Mouse (Mus musculus): ENCODE data around the gene Olfr654. TPM values are rescaled to one million over a fixed set of nuclear protein-coding genes. Genes with fewer than 3 reads are reported as not detected.
A peak's percentile ranks its signal among the peaks of the same experiment; 100 is the strongest.

Olfr654 gene
- total RNA-seq (2021): not detected

- no peak for DNase-seq
- intact Hi-C loops (cut with DNase I): no loop called here
These were observed at the start of gene Olfr654 for GRCm38 (mm10) chr7:104586725-104587124. Gene Olfr654, plus strand, starts transcription at chr7:104587025.

GRCm38 (mm10) chr7:104549833-104550232, 37.0 kb upstream of the Olfr654 start, which contains the start of gene Olfr651:
Gene Olfr651, plus strand, starts transcription at chr7:104550133.
- intact Hi-C loops (cut with DNase I): no loop called here
- DNase-seq: no peak

GRCm38 (mm10) chr7:104552700-104553099, 34.1 kb upstream of the Olfr654 start:
- DNase-seq: no peak
- intact Hi-C loops (cut with DNase I): no loop called here

DNA sequence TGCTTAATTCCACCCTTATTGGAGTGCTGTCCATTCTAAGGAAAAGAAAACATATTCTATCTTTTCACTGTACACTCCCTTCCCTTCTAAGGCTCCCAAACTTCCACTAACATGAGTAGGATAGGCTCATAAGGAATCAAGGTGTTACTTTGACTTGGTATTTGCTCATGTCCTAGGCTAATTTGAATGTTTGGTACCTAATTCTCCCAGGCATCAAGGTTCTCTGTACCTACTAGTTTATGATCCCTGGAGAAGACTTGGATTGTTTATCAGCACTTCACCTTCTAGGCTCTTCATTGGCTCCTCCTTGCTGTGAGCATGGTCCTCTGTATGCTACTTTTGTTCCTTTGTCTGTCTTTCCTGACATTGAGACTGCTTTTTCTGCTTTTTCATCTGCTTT, 26.2 kb upstream of the Olfr654 start, which contains the start of gene Olfr652:
Olfr652 (plus strand) TSS at position 301 of the 400 bp plus-strand sequence.
- DNase-seq: no peak
- intact Hi-C loops (cut with DNase I): no loop called here

DNA sequence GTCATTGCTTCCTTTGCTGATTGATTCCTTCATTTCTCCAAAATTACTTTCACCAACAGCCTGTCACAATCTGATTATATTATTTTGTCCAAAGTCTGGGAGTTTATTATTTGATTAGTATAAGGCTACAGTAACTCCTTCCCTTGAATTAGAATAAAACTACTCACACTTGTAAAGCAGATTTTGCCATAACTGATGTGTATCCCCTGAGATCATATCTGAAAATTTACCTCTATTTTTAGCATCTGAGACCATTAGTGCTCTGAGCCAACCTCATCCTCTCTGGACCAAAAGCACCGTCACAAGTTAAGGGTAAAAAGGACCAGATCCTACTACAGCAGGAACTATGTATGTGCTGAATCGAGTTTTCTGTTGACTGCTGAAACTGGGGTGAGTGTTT, 9.8 kb upstream of the Olfr654 start, which contains the start of gene Olfr653:
Olfr653 (plus strand) TSS at position 301 of the 400 bp plus-strand sequence.
- DNase-seq: no peak

DNA sequence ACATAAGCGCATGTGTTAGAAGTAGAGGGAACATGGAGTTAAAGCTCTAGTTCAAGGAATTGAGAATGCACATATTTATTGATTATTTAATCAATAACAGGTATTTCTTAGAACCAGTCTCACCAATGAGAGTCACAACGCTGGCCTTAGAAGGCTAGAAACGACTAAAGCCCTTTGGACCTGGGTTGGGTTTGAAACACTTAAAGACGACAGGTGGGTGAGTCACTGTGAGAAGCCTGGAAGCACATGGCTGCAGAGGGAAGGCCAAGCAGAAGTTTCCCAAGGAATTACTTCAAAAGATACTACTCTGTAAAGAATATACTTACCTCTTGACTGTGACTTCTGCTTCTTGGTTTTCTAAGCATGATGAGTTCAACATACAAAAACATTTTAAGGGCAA, 6.0 kb upstream of the Olfr654 start:
- DNase-seq: no peak
- intact Hi-C loops (cut with DNase I): no loop called here

More for the DNA sequence above, 9.8 kb upstream of the Olfr654 start, which contains the start of gene Olfr653:
- intact Hi-C loops (cut with DNase I): no loop called here

DNA sequence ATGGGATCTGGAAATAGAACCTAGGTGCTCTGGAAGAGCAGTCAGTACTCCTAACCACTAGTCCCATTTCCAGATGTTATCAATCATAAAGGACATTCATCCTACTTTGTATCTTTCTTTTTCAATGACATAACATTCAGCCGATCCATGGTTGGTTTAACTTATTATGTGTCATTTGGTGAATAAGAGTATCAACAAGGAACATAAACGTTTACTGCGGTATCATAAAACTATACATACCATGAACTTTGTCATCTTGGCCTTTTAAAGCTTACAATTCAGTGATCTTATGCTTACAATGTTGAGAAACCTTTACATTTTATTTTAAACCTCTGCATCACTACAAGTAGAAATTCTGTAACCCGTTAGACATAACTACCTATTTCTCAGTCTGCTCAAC, 5.4 kb upstream of the Olfr654 start:
- intact Hi-C loops (cut with DNase I): no loop called here
- no peak for DNase-seq

GRCm38 (mm10) chr7:104588274-104588673, 1.4 kb downstream of the Olfr654 start:
- no peak for DNase-seq
- intact Hi-C loops (cut with DNase I): no loop called here

DNA sequence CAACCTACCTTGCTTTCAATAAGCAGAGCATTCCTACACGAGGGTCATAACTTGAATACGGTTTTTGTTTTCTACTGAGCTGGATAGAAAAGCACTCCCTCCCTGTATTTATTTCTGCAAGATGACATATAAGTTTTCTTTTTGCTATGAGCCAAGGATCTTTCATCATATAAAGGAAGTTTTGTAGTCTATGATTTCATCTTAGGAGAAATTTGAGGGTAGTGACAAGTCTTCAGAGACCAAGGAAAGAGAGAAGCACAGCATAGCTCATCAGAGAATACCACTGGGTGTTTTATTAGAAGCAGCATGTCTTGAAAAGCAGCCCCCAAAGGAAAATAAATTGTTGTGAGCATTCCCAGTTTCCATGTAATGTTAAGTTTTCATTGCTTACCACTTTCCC, 14.9 kb downstream of the Olfr654 start, which contains the start of gene Olfr655:
Olfr655 (minus strand) TSS at position 101 of the 400 bp plus-strand sequence.
- DNase-seq: no peak
- intact Hi-C loops (cut with DNase I): no loop called here

GRCm38 (mm10) chr7:104603173-104603572, 16.3 kb downstream of the Olfr654 start:
- peak; percentile 7 for DNase-seq
- intact Hi-C loops (cut with DNase I): no loop called here

GRCm38 (mm10) chr7:104604727-104605126, 17.9 kb downstream of the Olfr654 start:
- intact Hi-C loops (cut with DNase I): no loop called here
- DNase-seq: no peak

- no peak for DNase-seq
- intact Hi-C loops (cut with DNase I): no loop called here
These were observed 26.8 kb downstream of the Olfr654 start, which contains the start of gene Olfr656 for GRCm38 (mm10) chr7:104613655-104614054. Gene Olfr656, plus strand, starts transcription at chr7:104613955.

GRCm38 (mm10) chr7:104624494-104624893, 37.7 kb downstream of the Olfr654 start, which contains the start of gene Olfr657:
Gene Olfr657, plus strand, starts transcription at chr7:104624794.
- intact Hi-C loops (cut with DNase I): no loop called here
- no peak for DNase-seq

Other genes starting within 250 kb of the Olfr654 start
- gene Trim12c, start 233.7 kb upstream of the Olfr654 start, total RNA-seq (2021): 1 to 10 TPM; 1.6 to 2.0 TPM
- not detected for gene Trim30b, start 217.1 kb upstream of the Olfr654 start, total RNA-seq (2021)
- gene Trim30c, start 186.2 kb upstream of the Olfr654 start, total RNA-seq (2021): not detected
- gene Trim30a, start 121.8 kb upstream of the Olfr654 start, total RNA-seq (2021): under 1 TPM; 0.52 to 0.56 TPM
- gene Trim30d, start 79.2 kb upstream of the Olfr654 start, total RNA-seq (2021): under 1 TPM in 1 of 2 experiments, not detected in 1; 0.30 TPM
- not detected for gene Olfr651, start 36.9 kb upstream of the Olfr654 start, total RNA-seq (2021)
- not detected for gene Olfr652, start 26.1 kb upstream of the Olfr654 start, total RNA-seq (2021)
- not detected for gene Olfr653, start 9.7 kb upstream of the Olfr654 start, total RNA-seq (2021)
- gene Olfr655, start 14.8 kb downstream of the Olfr654 start, total RNA-seq (2021): not detected
- gene Olfr656, start 26.9 kb downstream of the Olfr654 start, total RNA-seq (2021): under 1 TPM in 1 of 2 experiments, not detected in 1; 0.08 TPM
- not detected for gene Olfr657, start 37.8 kb downstream of the Olfr654 start, total RNA-seq (2021)
- not detected for gene Olfr658, start 60.3 kb downstream of the Olfr654 start, total RNA-seq (2021)
- not detected for gene Olfr659, start 79.7 kb downstream of the Olfr654 start, total RNA-seq (2021)
- not detected for gene Olfr661, start 99.5 kb downstream of the Olfr654 start, total RNA-seq (2021)
- gene Usp17le, start 190.4 kb downstream of the Olfr654 start, total RNA-seq (2021): not detected